Mouse (Mus musculus) myocyte (in vitro differentiated cells): ENCODE measurements at regions not wholly inside any gene's neighbourhood (a gene's known extent, or its start where the extent isn't known, plus 50 kb on each side); places are given as distances from the start of the nearest gene placed in this dataset.

Source experiments
- H3K27me3 ChIP-seq: one replicate; pipeline ENCODE4 v1.6.1; 2011; ENCODE audit not compliant: control insufficient read depth, insufficient read depth, insufficient read length
- H3K36me3 ChIP-seq: one replicate; pipeline ENCODE4 v1.6.1; 2011; ENCODE audit not compliant: control insufficient read depth, insufficient read depth
- H3K4me2 ChIP-seq: one replicate; pipeline ENCODE4 v1.6.1; 2011; ENCODE audit warnings: low read depth, control low read depth
- H3K4me3 ChIP-seq: one replicate; pipeline ENCODE4 v1.5.1; 2011; ENCODE audit warnings: mild to moderate bottlenecking, control low read depth, moderate library complexity
- H3K79me2 ChIP-seq: one replicate; pipeline ENCODE4 v1.6.1; 2011; ENCODE audit not compliant: control insufficient read depth, insufficient read depth
- H3ac ChIP-seq: one replicate; pipeline ENCODE4 v1.6.1; 2011; ENCODE audit not compliant: control insufficient read depth, insufficient read length
- CEBPB ChIP-seq: IDR thresholded peaks from 2 replicates; pipeline ENCODE4 v1.6.1; 2011; ENCODE audit warnings: mild to moderate bottlenecking, moderate library complexity; ENCODE audit not compliant: poor library complexity, insufficient read depth, severe bottlenecking
- E2F4 ChIP-seq: IDR thresholded peaks from one replicate; pipeline ENCODE4 v1.6.1; 2011; ENCODE audit warnings: mild to moderate bottlenecking, control low read depth, moderate library complexity; ENCODE audit not compliant: insufficient read depth
- MAX ChIP-seq: IDR thresholded peaks from one replicate; pipeline ENCODE4 v1.6.1; 2011; ENCODE audit warnings: low read depth, mild to moderate bottlenecking, control low read depth
- MYOD1 ChIP-seq, 3 experiments: IDR thresholded peaks; one replicate each; pipeline ENCODE4 v1.6.1; 2011; ENCODE audit warnings: control low read depth in 2 of 3, low read depth in 2 of 3, mild to moderate bottlenecking in 2 of 3, moderate library complexity in 1 of 3; ENCODE audit not compliant: insufficient read length in 2 of 3, control insufficient read depth in 1 of 3
- MYOG ChIP-seq, 3 experiments: IDR thresholded peaks; one replicate each; pipeline ENCODE4 v1.6.1; 2011; ENCODE audit warnings: control low read depth in 2 of 3, low read depth in 2 of 3, mild to moderate bottlenecking in 2 of 3; ENCODE audit not compliant: insufficient read length in 2 of 3, control insufficient read depth in 1 of 3, insufficient read depth in 1 of 3
- POLR2A ChIP-seq: IDR thresholded peaks from one replicate; pipeline ENCODE4 v1.6.1; 2011; ENCODE audit warnings: low read depth, mild to moderate bottlenecking, control low read depth, moderate library complexity; ENCODE audit not compliant: insufficient read length
- POLR2AphosphoS2 ChIP-seq: IDR thresholded peaks from one replicate; pipeline ENCODE4 v1.6.1; 2011; ENCODE audit warnings: low read depth, control low read depth; ENCODE audit not compliant: insufficient read length
- REST ChIP-seq: IDR thresholded peaks from one replicate; pipeline ENCODE4 v1.6.1; 2011; ENCODE audit warnings: mild to moderate bottlenecking, control low read depth, moderate library complexity; ENCODE audit not compliant: insufficient read depth, insufficient read length
- SRF ChIP-seq: IDR thresholded peaks from one replicate; pipeline ENCODE4 v1.6.1; 2011; ENCODE audit warnings: low read depth; ENCODE audit not compliant: control insufficient read depth, insufficient read length
- TCF12 ChIP-seq: IDR thresholded peaks from one replicate; pipeline ENCODE4 v1.6.1; 2011; ENCODE audit warnings: mild to moderate bottlenecking, control low read depth; ENCODE audit not compliant: poor library complexity, insufficient read depth, severe bottlenecking
- TCF3 ChIP-seq: IDR thresholded peaks from one replicate; pipeline ENCODE4 v1.6.1; 2011; ENCODE audit warnings: low read depth, control low read depth; ENCODE audit not compliant: insufficient read length
- USF1 ChIP-seq: IDR thresholded peaks from one replicate; pipeline ENCODE4 v1.6.1; 2011; ENCODE audit warnings: low read depth, mild to moderate bottlenecking, control low read depth, moderate library complexity

DNA sequence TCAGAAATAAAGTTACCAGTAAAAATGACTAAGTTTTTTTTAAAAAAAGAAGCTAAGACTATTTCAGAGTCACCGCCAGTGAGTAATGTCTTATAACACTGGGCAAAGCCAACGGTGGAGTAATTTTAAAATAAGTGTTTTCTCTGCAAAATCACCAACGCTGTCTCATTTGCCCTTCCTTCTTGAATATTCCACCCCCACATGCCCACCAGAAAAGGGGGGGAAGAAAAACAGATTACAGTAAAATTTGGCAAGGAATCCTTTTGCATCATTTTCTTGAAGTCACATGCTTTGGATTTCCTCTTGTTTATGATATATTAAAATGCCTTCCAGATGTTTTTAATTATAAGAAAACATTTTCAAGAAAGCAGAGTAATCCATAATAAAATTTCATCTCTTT, 482.9 kb downstream of the Lmo4 start:
- Histone ChIP-seq H3K36me3 (no peaks in the 10 kb centered on the region), H3K4me2 (no peak overlapping the region), H3ac (no peak overlapping the region), H3K79me2 (no peaks in the 10 kb centered on the region), H3K27me3 (no peaks in the 10 kb centered on the region), H3K4me3 (no peak overlapping the region)
- TF ChIP-seq TCF3 (no peak), MAX (no peak), CEBPB (no peak), E2F4 (no peak), MYOG (IDR thresholded peaks at IDR 0.05; ENCODE audit: control insufficient read depth in 1 of 3, insufficient read depth in 1 of 3, insufficient read length in 2 of 3, low read depth in 2 of 3) (no peak), POLR2AphosphoS2 (no peak), USF1 (no peak), REST (no peak)

DNA sequence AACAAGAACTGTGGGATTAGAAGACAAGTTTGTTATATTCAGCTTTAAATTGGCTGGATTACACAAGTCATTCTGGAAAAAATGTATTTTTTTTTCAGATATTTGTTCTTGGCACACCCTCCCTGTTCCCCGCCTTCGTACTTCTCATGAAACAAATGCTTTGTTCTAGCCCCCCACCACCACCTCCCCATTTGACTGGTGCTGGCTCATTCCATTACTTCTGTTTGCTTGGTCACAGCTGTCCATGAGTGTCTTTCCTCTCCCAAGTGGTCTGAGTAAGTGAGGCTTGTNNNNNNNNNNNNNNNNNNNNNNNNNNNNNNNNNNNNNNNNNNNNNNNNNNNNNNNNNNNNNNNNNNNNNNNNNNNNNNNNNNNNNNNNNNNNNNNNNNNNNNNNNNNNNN, 491.8 kb downstream of the Lmo4 start:
- H3K27me3 ChIP-seq, result no peaks in the 10 kb centered on the region
- no peaks in the 10 kb centered on the region for H3K79me2 ChIP-seq
- H3K36me3 ChIP-seq, result no peaks in the 10 kb centered on the region
- no peak overlapping the region for H3K4me2 ChIP-seq
- no peak overlapping the region for H3ac ChIP-seq
- no peak overlapping the region for H3K4me3 ChIP-seq
- TF ChIP-seq MYOD1 (IDR thresholded peaks at IDR 0.05; ENCODE audit: control insufficient read depth in 1 of 3, insufficient read length in 2 of 3, low read depth in 2 of 3) (peak in 2 of 3 experiments; percentile 47 to 77), E2F4 (no peak)

DNA sequence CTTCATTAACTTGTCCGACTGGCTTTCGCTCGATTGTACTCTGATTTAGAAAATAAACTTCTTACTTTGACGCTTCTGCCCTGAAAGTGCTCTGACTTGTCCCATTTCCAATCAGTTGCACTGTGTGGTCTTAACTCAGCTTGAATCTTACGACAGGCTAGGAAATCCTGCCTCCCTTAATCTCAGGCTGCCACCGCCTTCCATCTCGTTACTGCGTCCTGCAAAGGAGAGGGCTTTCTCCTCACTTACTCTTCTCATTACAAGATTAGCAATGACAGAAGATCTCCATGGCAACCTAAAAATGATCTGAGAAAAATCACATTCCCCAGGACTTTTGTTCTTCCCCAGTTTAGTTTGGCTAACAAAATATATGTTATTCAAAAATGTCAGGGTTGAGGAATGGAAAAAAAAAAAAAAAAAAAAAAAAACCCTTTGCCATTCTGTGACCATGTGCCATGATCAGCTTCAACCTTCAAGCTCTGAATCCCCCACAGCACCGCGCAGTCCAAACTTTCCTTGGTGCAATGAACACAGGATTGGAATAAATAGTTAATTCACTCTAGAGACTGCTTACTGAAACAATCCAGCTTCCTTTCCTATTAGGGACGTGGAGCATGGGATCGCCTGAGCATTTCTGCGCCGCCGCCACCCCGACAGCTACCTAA, 494.1 kb downstream of the Lmo4 start:
- H3K4me2 ChIP-seq, result no peak overlapping the region
- H3K4me3 ChIP-seq, result no peak overlapping the region
- no peak overlapping the region for H3ac ChIP-seq
- no peaks in the 10 kb centered on the region for H3K79me2 ChIP-seq
- no peaks in the 10 kb centered on the region for H3K27me3 ChIP-seq
- H3K36me3 ChIP-seq, result no peaks in the 10 kb centered on the region
- TF ChIP-seq MYOG (IDR thresholded peaks at IDR 0.05; ENCODE audit: control insufficient read depth in 1 of 3, insufficient read depth in 1 of 3, insufficient read length in 2 of 3, low read depth in 2 of 3) (no peak), E2F4 (no peak), TCF12 (no peak), USF1 (no peak), SRF (no peak), CEBPB (no peak), TCF3 (no peak), POLR2AphosphoS2 (no peak), REST (no peak), MYOD1 (IDR thresholded peaks at IDR 0.05; ENCODE audit: control insufficient read depth in 1 of 3, insufficient read length in 2 of 3, low read depth in 2 of 3) (no peak), POLR2A (no peak)

DNA sequence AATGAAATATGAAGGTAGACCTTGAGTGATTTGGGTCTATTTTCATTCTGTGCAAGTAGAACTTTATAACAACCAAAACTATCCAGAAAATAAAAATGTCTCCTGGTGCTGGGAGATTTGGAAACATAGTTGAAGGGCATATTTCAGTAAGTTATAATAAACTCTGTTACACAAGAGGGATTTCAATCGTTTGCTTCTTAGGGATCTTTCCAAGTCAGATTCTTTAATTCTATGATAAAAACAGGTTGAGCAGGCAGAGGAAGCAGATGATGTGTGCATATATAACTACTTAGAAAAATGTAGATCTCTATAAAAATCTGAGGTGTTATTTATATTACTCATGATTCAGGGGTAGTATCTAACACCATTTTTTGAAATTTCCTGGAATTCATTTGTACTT, 498.3 kb downstream of the Lmo4 start:
- Histone ChIP-seq H3K4me3 (no peak overlapping the region), H3K4me2 (no peak overlapping the region), H3K79me2 (no peaks in the 10 kb centered on the region)

DNA sequence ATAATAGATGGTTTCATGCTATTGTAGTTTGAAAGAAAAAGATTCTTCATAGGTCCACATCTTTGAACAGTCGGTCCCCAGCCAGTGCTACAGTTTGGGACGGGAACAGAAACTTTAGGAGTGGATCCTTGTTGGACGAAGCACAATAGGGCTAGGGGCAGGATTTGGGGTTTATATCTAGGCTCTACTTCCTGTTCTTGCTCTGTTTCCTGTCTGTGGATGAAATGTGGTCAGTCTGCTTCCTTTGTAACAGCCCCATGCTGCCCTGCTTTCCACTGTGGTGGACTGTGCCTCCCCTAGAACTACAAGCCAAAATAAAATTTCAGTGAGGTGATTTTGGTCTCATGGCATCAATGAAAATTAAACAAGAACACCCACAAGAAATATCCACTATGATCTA, 510.2 kb downstream of the Lmo4 start:
- Histone ChIP-seq H3K36me3 (no peaks in the 10 kb centered on the region), H3K4me3 (no peak overlapping the region), H3K27me3 (no peaks in the 10 kb centered on the region), H3ac (no peak overlapping the region), H3K79me2 (no peaks in the 10 kb centered on the region), H3K4me2 (no peak overlapping the region)
- TF ChIP-seq TCF3 (no peak), REST (no peak), E2F4 (no peak), TCF12 (no peak), CEBPB (no peak), MYOD1 (IDR thresholded peaks at IDR 0.05; ENCODE audit: control insufficient read depth in 1 of 3, insufficient read length in 2 of 3, low read depth in 2 of 3) (no peak), USF1 (no peak), MYOG (IDR thresholded peaks at IDR 0.05; ENCODE audit: control insufficient read depth in 1 of 3, insufficient read depth in 1 of 3, insufficient read length in 2 of 3, low read depth in 2 of 3) (no peak), MAX (no peak), POLR2A (no peak), POLR2AphosphoS2 (no peak), SRF (no peak)

More for the DNA sequence above, 498.3 kb downstream of the Lmo4 start:
- TF ChIP-seq MYOD1 (IDR thresholded peaks at IDR 0.05; ENCODE audit: control insufficient read depth in 1 of 3, insufficient read length in 2 of 3, low read depth in 2 of 3), result no peak
- TF ChIP-seq POLR2AphosphoS2, result no peak
- TF ChIP-seq MAX, result no peak
- TF ChIP-seq POLR2A, result no peak
- no peak for TF ChIP-seq E2F4
- no peak for TF ChIP-seq TCF3
- no peak for TF ChIP-seq MYOG (IDR thresholded peaks at IDR 0.05; ENCODE audit: control insufficient read depth in 1 of 3, insufficient read depth in 1 of 3, insufficient read length in 2 of 3, low read depth in 2 of 3)
- no peak for TF ChIP-seq CEBPB
- no peak for TF ChIP-seq SRF
- TF ChIP-seq REST, result no peak
- TF ChIP-seq TCF12, result no peak
- no peak for TF ChIP-seq USF1
- Histone ChIP-seq H3ac (no peak overlapping the region), H3K27me3 (no peaks in the 10 kb centered on the region), H3K36me3 (no peaks in the 10 kb centered on the region)
